Mouse (Mus musculus): ENCODE results near the gene Drd2.

GRCm38 (mm10) chr9:49379962-49380361 is 39.5 kb downstream of the Drd2 start:
- no peak for TF ChIP-seq TCF12 (IDR thresholded peaks at IDR 0.05; ENCODE audit: insufficient read depth, poor library complexity, severe bottlenecking)
- no peak for TF ChIP-seq CEBPB (IDR thresholded peaks at IDR 0.05; ENCODE audit: insufficient read depth, poor library complexity, severe bottlenecking)
- TF ChIP-seq MAX (IDR thresholded peaks at IDR 0.05; ENCODE audit: low read depth) = no peak
- no peak for TF ChIP-seq POLR2A (IDR thresholded peaks at IDR 0.05; ENCODE audit: insufficient read length, low read depth)
- TF ChIP-seq USF1 (IDR thresholded peaks at IDR 0.05; ENCODE audit: low read depth) = no peak
- no peak for TF ChIP-seq MYOD1 (IDR thresholded peaks at IDR 0.05; ENCODE audit: control insufficient read depth in 1 of 3, insufficient read length in 2 of 3, low read depth in 2 of 3)
- TF ChIP-seq POLR2AphosphoS2 (IDR thresholded peaks at IDR 0.05; ENCODE audit: insufficient read length, low read depth) = no peak
- TF ChIP-seq MYOG (IDR thresholded peaks at IDR 0.05; ENCODE audit: control insufficient read depth in 1 of 3, insufficient read depth in 1 of 3, insufficient read length in 2 of 3, low read depth in 2 of 3) = no peak
- TF ChIP-seq E2F4 (IDR thresholded peaks at IDR 0.05; ENCODE audit: insufficient read depth) = no peak
- TF ChIP-seq REST (IDR thresholded peaks at IDR 0.05; ENCODE audit: insufficient read depth, insufficient read length) = no peak
- no peak for TF ChIP-seq SRF (IDR thresholded peaks at IDR 0.05; ENCODE audit: control insufficient read depth, insufficient read length, low read depth)
- TF ChIP-seq TCF3 (IDR thresholded peaks at IDR 0.05; ENCODE audit: insufficient read length, low read depth) = no peak
